Mouse (Mus musculus) thymus, postnatal 0 days (tissue): ENCODE results near the gene Mfsd9. TPM values are rescaled to one million over a fixed set of nuclear protein-coding genes. Genes with fewer than 3 reads are reported as not detected.
"Not testable (repeated sequence)": the region's sequence is repeated elsewhere in the genome, so short reads cannot be mapped to it uniquely, and the experiment has no call there.

ENCODE experiments used
- DNase-seq: peaks from one replicate; pipeline ENCODE4 v3.0.0-alpha.2; 2015; ENCODE audit warnings: low spot score
- polyA plus RNA-seq: library from polyadenylated mRNA; unstranded; fragments of >200 nt; fragmentation: Nextera tagmentation; extraction: Ambion mirVana; gene quantifications from 2 replicates; pipeline ENCODE4 v1.2.1, GENCODE M21; 2015

Mfsd9 gene
- polyA plus RNA-seq, 1 experiment from 2014 or later, result 1.6 TPM

- no peak for DNase-seq
These were observed 6.2 kb downstream of the Mfsd9 start for GRCm38 (mm10) chr1:40784306-40784705.

GRCm38 (mm10) chr1:40783450-40783849 is 7.0 kb downstream of the Mfsd9 start:
- no peak for DNase-seq

- DNase-seq, result no peak
These were observed 13.7 kb downstream of the Mfsd9 start for GRCm38 (mm10) chr1:40776763-40777162.

- DNase-seq, result no peak
These were observed 14.4 kb downstream of the Mfsd9 start for GRCm38 (mm10) chr1:40776102-40776501.

- DNase-seq, result no peak
These were observed 16.4 kb downstream of the Mfsd9 start for GRCm38 (mm10) chr1:40774040-40774439.

DNA sequence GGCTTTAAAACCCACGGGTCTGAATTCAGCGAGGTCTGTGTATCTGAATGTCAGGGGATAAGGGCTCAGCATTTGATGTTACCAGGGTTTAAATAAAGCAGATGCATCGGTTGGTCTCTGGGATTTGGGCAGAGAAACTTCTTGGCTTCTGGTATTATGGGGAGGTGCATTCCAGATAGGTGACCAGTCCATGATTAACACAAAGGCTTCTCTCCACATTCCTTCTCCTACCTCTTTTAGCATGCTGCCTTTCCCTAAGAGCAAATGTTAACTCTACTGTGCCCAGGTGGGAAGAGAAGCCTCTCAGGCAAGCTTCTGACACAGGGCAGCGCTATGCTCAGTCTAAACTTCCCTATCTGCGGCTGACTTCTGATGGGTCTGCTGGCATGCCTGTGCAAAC is 17.3 kb downstream of the Mfsd9 start:
- no peak for DNase-seq

DNA sequence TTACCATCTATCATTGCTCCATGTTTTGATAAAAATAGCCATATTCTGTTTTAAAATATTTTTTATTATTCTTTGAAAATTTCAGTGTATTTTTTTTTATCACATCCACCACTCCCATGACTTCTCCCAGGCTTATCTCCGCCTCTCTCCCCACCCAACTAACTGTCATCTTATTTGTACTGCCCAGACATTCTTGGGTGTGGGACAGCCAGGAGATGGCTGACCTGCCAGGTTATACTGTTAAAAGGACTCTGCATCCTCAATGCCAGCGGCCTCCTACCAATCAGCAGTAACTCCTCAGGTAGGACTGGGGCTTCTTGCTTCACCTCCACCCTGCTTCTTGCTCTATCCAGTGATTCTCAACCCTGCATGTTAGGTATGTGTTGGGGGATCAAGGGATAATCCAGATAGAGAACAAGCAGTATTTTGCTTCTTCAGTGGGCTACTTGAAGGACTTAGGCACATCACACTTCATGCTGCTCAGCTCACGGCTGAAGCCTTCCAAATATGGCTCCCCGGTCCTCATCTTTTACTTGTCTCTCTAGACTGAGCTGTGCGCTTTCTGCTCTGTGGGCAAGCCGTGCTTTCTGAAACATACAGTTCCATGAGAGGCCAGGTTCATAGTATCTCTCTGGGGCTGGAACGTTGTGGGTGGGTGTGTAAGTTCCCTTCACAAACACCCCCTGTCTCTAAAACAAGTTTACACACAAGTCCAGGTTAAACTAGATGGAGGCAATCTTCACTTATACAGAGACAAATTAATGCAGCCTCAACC is 19.1 kb downstream of the Mfsd9 start:
- no peak for DNase-seq

- DNase-seq, result no peak
These were observed 21.1 kb downstream of the Mfsd9 start for GRCm38 (mm10) chr1:40769331-40769894.

- peak; percentile 24 for DNase-seq
These were observed 21.9 kb downstream of the Mfsd9 start for GRCm38 (mm10) chr1:40768606-40769005.

DNA sequence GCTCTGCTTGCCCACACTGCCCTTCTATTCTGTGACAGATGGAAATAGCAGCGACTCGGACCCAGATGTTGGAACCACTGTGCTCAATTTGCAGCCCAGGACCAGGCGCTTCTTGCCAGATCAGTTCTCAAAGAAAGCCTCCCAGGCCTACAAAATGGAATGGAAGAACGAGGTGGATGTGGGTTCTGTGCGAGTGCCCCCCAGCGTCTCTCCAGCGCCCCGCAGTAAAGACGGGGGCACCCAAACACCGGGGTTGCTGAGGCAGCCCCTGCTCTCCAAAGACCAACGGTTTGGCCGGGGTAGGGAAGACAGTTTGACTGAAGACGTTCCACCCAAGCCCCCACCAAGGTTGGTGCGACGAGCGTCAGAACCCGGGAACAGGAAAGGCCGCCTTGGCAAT is 22.9 kb downstream of the Mfsd9 start:
- DNase-seq, result no peak

- no peak for DNase-seq
These were observed 25.0 kb downstream of the Mfsd9 start for GRCm38 (mm10) chr1:40765521-40765920.

DNA sequence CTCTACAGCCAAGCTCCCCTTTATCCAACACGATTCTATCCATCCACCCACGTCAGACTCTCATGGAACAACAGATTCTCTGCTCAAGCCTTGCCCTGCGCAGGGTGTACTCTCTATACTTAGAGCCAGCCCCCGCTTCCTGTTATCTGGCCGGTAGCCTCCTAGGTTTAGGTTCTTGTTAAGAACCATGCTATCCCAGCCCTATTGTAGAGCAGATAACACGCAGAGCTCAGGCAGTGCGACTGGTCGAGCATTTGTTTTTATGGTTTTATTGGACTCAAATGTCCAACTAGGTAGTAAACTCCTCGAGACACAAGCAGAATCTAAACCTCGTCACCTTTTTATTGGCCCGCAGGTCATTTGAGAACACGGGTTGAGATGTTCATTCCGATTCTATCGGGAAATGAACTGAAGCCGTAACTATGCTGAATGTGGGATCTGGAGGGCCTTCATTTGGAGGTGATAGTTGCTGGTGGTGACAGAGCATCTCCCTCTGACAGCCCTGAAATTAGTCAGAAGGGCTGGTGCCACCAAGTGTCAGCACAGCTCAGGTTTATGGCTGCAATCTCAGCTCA is 25.7 kb downstream of the Mfsd9 start:
- DNase-seq, result no peak

- DNase-seq, result no peak
These were observed 26.4 kb downstream of the Mfsd9 start for GRCm38 (mm10) chr1:40764042-40764441.

DNA sequence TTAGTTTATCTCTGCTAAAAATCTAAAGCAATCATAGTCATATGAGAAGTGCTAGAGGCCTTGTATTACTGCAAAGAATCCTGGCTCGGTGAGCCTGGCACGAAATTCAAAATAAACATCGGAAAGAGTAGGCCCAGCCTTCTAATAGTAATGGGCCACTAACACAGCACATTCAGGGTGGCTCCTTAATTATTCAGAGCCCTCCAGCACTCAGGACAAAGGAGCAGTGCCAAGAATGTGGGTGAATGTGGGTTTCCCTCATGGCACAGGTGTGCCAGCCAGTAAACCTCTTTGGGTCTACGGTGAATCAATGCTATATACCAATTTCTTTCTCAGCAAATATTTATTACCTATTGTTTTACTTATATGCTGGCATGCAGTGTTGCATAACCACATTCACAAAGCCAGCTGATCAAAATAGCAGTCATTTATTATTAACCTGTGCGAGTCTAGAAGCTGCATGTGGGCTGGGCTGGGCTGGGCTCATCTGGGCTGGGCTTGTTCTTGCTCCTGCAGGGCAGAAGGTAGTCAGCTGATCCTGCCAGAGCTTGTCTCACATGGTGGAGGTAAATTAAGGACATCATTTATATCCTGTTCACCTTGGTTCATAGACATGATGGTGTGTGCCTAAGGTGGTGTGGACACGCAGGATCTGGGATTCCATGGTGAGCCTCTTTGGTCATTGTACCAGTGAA is 30.6 kb downstream of the Mfsd9 start:
- no peak for DNase-seq

DNA sequence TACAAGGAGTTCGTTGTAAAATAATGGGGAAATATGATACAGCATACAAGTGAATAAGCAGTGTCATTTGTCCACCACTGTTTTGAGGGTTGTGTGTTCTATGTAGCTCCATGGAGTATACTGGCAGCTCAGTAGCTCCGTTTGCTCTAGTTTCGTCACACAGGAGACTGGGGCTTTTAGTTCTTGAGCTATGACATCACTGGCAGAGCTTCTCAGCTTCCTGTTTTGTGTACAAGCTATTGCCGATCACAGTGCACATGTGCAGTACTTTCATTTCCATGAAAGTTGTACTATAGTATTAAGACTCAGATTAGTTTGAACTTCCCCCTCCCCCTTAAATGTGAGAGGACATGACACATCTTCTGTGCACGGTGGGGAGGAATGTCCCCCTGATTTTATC is 44.4 kb downstream of the Mfsd9 start:
- DNase-seq, result no peak

GRCm38 (mm10) chr1:40740739-40741138 is 49.7 kb downstream of the Mfsd9 start:
- DNase-seq, result no peak

DNA sequence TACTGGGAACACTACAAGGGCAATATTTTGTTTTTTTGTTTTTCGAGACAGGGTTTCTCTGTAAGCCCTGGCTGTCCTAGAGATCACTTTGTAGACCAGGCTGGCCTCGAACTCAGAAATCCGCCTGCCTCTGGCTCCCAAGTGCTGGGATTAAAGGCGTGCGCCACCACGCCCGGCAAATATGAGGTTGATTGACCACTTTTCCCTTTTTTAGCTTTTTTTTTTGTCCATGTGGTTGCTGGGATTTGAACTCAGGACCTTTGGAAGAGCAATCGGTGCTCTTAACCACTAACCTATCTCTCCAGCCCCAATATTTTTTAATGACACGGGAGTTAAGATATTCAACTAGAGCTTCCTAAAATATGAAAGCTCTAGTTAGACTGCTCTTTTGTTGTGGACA is 52.2 kb downstream of the Mfsd9 start:
- not testable (repeated sequence) for DNase-seq

DNA sequence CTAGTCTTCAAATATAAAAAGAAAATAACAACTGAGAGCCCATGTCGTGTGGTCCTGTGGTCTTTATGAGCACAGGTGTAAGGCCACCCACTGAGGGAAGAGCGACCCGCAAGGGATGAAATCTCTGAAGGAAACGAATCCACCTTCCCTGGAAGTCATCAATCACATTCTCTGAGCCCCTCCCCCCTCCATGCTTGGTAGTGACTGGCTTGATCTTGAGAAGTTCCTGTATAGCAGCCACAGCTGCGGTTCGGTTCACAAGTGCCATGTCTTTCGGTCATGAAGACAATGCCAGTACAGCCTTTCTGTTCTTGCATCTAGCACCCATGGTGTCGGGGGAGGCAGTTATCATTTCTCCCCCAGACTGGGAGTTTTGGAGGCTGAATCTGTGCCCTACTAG is 52.8 kb downstream of the Mfsd9 start:
- DNase-seq, result no peak

GRCm38 (mm10) chr1:40728636-40729035 is 61.9 kb downstream of the Mfsd9 start:
- no peak for DNase-seq

GRCm38 (mm10) chr1:40727404-40727803 is 63.1 kb downstream of the Mfsd9 start:
- no peak for DNase-seq

DNA sequence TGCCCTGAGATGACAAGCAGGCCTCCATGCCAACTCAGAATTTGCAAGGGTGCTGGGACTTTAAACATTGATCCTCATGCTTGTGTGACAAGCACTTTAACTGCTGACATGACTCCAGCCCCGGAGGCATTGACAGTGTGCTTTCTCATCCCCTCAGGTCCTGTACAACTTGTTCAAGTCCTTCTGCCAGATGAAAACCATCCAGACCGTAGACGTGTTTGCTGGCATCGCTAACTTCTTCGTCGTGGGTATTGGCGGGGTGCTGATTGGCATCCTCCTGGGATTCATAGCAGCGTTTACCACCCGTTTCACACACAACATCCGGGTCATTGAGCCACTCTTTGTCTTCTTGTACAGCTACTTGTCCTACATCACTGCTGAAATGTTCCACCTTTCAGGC is 64.4 kb downstream of the Mfsd9 start:
- DNase-seq, result no peak
